Mouse (Mus musculus) hindbrain, postnatal 0 days (tissue): ENCODE results near the gene Pdcd1lg2. TPM values are rescaled to one million over a fixed set of nuclear protein-coding genes. Genes with fewer than 3 reads are reported as not detected.

ENCODE experiments used
- ATAC-seq: fragments of 200-750 bp; cut with Nextera tagmentation; 2 replicates; pipeline ENCODE4 v1.8.0; 2017; ENCODE audit warnings: mild to moderate bottlenecking, moderate TSS enrichment, moderate library complexity
- DNase-seq: peaks from one replicate; pipeline ENCODE4 v3.0.0-alpha.2; 2015; ENCODE audit warnings: low spot score
- H3K27ac ChIP-seq: fragments of 300-500 bp; sonication (generic); 2 replicates; pipeline ENCODE4 v1.5.1; 2014; ENCODE audit warnings: mild to moderate bottlenecking
- H3K27me3 ChIP-seq: fragments of 300-500 bp; sonication (generic); 2 replicates; pipeline ENCODE4 v1.6.1; 2014; ENCODE audit warnings: low read length, mixed read lengths; ENCODE audit not compliant: insufficient read depth
- H3K36me3 ChIP-seq: fragments of 300-500 bp; sonication (generic); 2 replicates; pipeline ENCODE4 v1.6.1; 2014; ENCODE audit warnings: low read length, mixed read lengths; ENCODE audit not compliant: insufficient read depth
- H3K4me1 ChIP-seq: fragments of 300-500 bp; sonication (generic); 2 replicates; pipeline ENCODE4 v1.6.1; 2014; ENCODE audit warnings: antibody characterized with exemption, low read length, mixed read lengths; ENCODE audit not compliant: insufficient read depth
- H3K4me2 ChIP-seq: fragments of 300-500 bp; sonication (generic); 2 replicates; pipeline ENCODE4 v1.6.1; 2014; ENCODE audit warnings: low read depth, mild to moderate bottlenecking, low read length, moderate library complexity, mixed read lengths
- H3K4me3 ChIP-seq: fragments of 300-500 bp; sonication (generic); 2 replicates; pipeline ENCODE4 v1.5.1; 2014; ENCODE audit warnings: low read length
- H3K9ac ChIP-seq: fragments of 300-500 bp; sonication (generic); replicated peaks from 2 replicates; pipeline ENCODE4 v1.6.1; 2014; ENCODE audit warnings: mild to moderate bottlenecking, low read length, moderate library complexity, mixed read lengths
- H3K9me3 ChIP-seq: fragments of 300-500 bp; sonication (generic); 2 replicates; pipeline ENCODE4 v1.6.1; 2016; ENCODE audit warnings: low read length, mixed read lengths
- CTCF ChIP-seq: IDR thresholded peaks from 2 replicates; pipeline ENCODE4 v1.5.1; 2016; ENCODE audit warnings: antibody characterized with exemption, control low read depth, low read depth
- WGBS: fragments of 180-500 bp; shearing (Covaris S2); extraction: QIAGEN DNeasy Blood & Tissue Kit; methylation state at CpG from one replicate; pipeline ENCODE4 v1.1.7; 2014; 5-methylcytosine and 5-hydroxymethylcytosine counted together
- polyA plus RNA-seq: library from polyadenylated mRNA; unstranded; fragments of >200 nt; fragmentation: Nextera tagmentation; extraction: Ambion mirVana; gene quantifications from 2 replicates; pipeline ENCODE4 v1.2.1, GENCODE M21; 2015
- total RNA-seq: library from RNA; depleted of rRNA; stranded (reverse); fragments of >200 nt; gene quantifications from 2 replicates; pipeline ENCODE4 v1.2.3, GENCODE M21; 2014

Pdcd1lg2 gene
- total and polyA plus RNA-seq, 2 experiments from 2014 or later, result 0.14 to 0.94 TPM

GRCm38 (mm10) chr19:29391279-29391678 is 19.4 kb upstream of the Pdcd1lg2 start:
- Histone ChIP-seq H3K27me3 (no peaks in the 10 kb centered on the region), H3K9ac (no peak overlapping the region), H3K4me3 (no peak overlapping the region), H3K4me2 (no peak overlapping the region), H3K9me3 (no peaks in the 10 kb centered on the region), H3K27ac (no peak overlapping the region), H3K4me1 (no peaks in the 10 kb centered on the region), H3K36me3 (no peaks in the 10 kb centered on the region)
- 69% methylated on average over 4 of the region's 4 CpGs for WGBS
- DNase-seq (no peak), ATAC-seq (no peak)
- no peak for TF ChIP-seq CTCF

- TF ChIP-seq CTCF, result no peak
- Histone ChIP-seq H3K27ac (no peak overlapping the region), H3K4me2 (no peak overlapping the region), H3K4me3 (no peak overlapping the region), H3K9ac (no peak overlapping the region), H3K9me3 (no peaks in the 10 kb centered on the region), H3K27me3 (no peaks in the 10 kb centered on the region), H3K36me3 (no peaks in the 10 kb centered on the region), H3K4me1 (no peaks in the 10 kb centered on the region)
- no peak for DNase-seq
- WGBS, result 87% methylated on average over 9 of the region's 9 CpGs
- no peak for ATAC-seq
Measured at GRCm38 (mm10) chr19:29393333-29393732, 17.4 kb upstream of the Pdcd1lg2 start.

- Histone ChIP-seq H3K9me3 (no peaks in the 10 kb centered on the region), H3K36me3 (no peaks in the 10 kb centered on the region), H3K9ac (no peak overlapping the region), H3K27me3 (no peaks in the 10 kb centered on the region), H3K4me1 (no peaks in the 10 kb centered on the region), H3K4me2 (no peak overlapping the region), H3K4me3 (no peak overlapping the region), H3K27ac (no peak overlapping the region)
- WGBS, result 93% methylated on average over 2 of the region's 2 CpGs
- no peak for TF ChIP-seq CTCF
- DNase-seq (no peak), ATAC-seq (no peak)
Measured at GRCm38 (mm10) chr19:29394721-29395120, 16.0 kb upstream of the Pdcd1lg2 start.

GRCm38 (mm10) chr19:29396353-29396752 is 14.4 kb upstream of the Pdcd1lg2 start:
- no peaks in the 10 kb centered on the region for H3K9me3 ChIP-seq
- H3K36me3 ChIP-seq, result no peaks in the 10 kb centered on the region
- no peak overlapping the region for H3K27ac ChIP-seq
- no peak for DNase-seq
- no peaks in the 10 kb centered on the region for H3K4me1 ChIP-seq
- TF ChIP-seq CTCF, result no peak
- no peak overlapping the region for H3K9ac ChIP-seq
- no peak overlapping the region for H3K4me3 ChIP-seq
- no peak for ATAC-seq
- 76% methylated on average over 1 of the region's 1 CpGs for WGBS
- no peak overlapping the region for H3K4me2 ChIP-seq
- H3K27me3 ChIP-seq, result no peaks in the 10 kb centered on the region

GRCm38 (mm10) chr19:29399786-29400185 is 10.9 kb upstream of the Pdcd1lg2 start:
- Histone ChIP-seq H3K27me3 (no peaks in the 10 kb centered on the region), H3K4me1 (no peaks in the 10 kb centered on the region), H3K27ac (no peak overlapping the region), H3K4me3 (no peak overlapping the region), H3K9ac (no peak overlapping the region), H3K36me3 (no peaks in the 10 kb centered on the region), H3K4me2 (no peak overlapping the region), H3K9me3 (no peaks in the 10 kb centered on the region)
- DNase-seq (no peak), ATAC-seq (no peak)
- WGBS, result 87% methylated on average over 4 of the region's 4 CpGs
- TF ChIP-seq CTCF, result no peak

GRCm38 (mm10) chr19:29400466-29400865 is 10.3 kb upstream of the Pdcd1lg2 start:
- H3K27me3 ChIP-seq, result no peaks in the 10 kb centered on the region
- H3K27ac ChIP-seq, result no peak overlapping the region
- TF ChIP-seq CTCF, result no peak
- H3K4me3 ChIP-seq, result no peak overlapping the region
- 93% methylated on average over 3 of the region's 3 CpGs for WGBS
- no peak overlapping the region for H3K4me2 ChIP-seq
- no peaks in the 10 kb centered on the region for H3K36me3 ChIP-seq
- H3K9me3 ChIP-seq, result no peaks in the 10 kb centered on the region
- ATAC-seq, result no peak
- no peaks in the 10 kb centered on the region for H3K4me1 ChIP-seq
- H3K9ac ChIP-seq, result no peak overlapping the region
- DNase-seq, result no peak

- Histone ChIP-seq H3K4me2 (no peak overlapping the region), H3K27me3 (no peaks in the 10 kb centered on the region), H3K9ac (no peak overlapping the region), H3K27ac (no peak overlapping the region), H3K4me3 (no peak overlapping the region), H3K9me3 (no peaks in the 10 kb centered on the region), H3K4me1 (no peaks in the 10 kb centered on the region), H3K36me3 (no peaks in the 10 kb centered on the region)
- no peak for DNase-seq
- 93% methylated on average over 4 of the region's 4 CpGs for WGBS
- TF ChIP-seq CTCF, result no peak
- no peak for ATAC-seq
Measured at GRCm38 (mm10) chr19:29402621-29403020, 8.1 kb upstream of the Pdcd1lg2 start.

GRCm38 (mm10) chr19:29403251-29403650 is 7.5 kb upstream of the Pdcd1lg2 start:
- Histone ChIP-seq H3K9ac (no peak overlapping the region), H3K4me3 (no peak overlapping the region), H3K4me2 (no peak overlapping the region), H3K9me3 (no peaks in the 10 kb centered on the region), H3K27me3 (no peaks in the 10 kb centered on the region), H3K27ac (no peak overlapping the region), H3K4me1 (no peaks in the 10 kb centered on the region), H3K36me3 (no peaks in the 10 kb centered on the region)
- no peak for ATAC-seq
- 93% methylated on average over 4 of the region's 4 CpGs for WGBS
- no peak for DNase-seq
- no peak for TF ChIP-seq CTCF
